Mouse (Mus musculus): ENCODE data around the gene Knl1.

DNA sequence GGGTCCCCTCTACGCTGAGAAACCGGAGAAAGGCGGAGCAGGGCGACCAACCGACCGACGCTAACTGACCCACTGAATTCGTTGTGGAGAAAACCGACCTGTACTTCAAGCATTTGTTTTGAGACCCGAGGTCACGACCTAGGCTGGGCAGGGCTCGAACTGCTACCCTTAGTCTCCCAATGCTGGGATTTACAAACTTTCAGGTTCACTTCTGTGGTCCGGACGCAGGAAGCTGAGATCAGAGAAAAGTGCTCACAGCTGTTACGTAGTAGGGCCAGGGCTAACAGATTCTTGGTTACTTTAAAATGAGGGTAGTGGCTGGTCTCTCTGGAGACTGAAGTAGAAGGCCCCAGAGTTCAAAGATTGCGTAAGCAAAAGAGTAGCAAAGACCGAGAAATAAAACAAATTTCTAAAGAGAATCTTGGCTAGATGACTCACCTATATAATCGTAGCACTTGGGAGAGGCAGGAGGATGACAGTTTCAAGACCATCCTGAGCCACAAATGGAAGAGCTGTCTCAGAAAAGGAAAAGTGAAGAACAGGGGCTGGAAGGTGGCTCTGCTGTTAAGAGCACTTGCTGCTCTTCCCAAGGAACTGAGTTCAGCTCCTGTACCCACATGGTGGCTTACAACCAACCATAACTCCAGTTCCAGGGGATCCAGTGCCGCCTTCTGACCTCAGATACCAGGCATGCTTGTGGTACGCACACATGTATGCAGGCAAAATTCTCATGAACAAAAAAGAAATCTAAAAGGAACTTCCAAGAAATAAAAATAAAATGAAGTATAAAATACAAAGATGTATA lies 66.4 kb downstream of the Knl1 start:
- TF ChIP-seq CTCF (IDR thresholded peaks at IDR 0.05; ENCODE audit: low read depth): no peak
- no peak for TF ChIP-seq EP300 (IDR thresholded peaks at IDR 0.05; ENCODE audit: low read depth)
